Mouse (Mus musculus) cerebellum, postnatal 4 days (tissue): ENCODE data around the gene Grin2b.

Experiments used
- DNase-seq, 2 experiments: peaks; one replicate each; pipeline ENCODE4 v3.0.0; 2022; ENCODE audit warnings: low spot score in 2 of 2, mixed read lengths in 1 of 2

Gene Grin2b

GRCm38 (mm10) chr6:136100241-136100640, 73.1 kb downstream of the Grin2b start:
- DNase-seq, result no peak

- no peak for DNase-seq
These were observed 77.0 kb downstream of the Grin2b start for GRCm38 (mm10) chr6:136096269-136096668.

GRCm38 (mm10) chr6:136079991-136080734, 93.1 kb downstream of the Grin2b start:
- no peak for DNase-seq

GRCm38 (mm10) chr6:136072326-136073054, 100.8 kb downstream of the Grin2b start:
- DNase-seq, result no peak

- DNase-seq, result no peak
These were observed 103.2 kb downstream of the Grin2b start for GRCm38 (mm10) chr6:136070101-136070500.

GRCm38 (mm10) chr6:136053346-136053745, 120.0 kb downstream of the Grin2b start:
- no peak for DNase-seq

GRCm38 (mm10) chr6:136050346-136050745, 123.0 kb downstream of the Grin2b start:
- no peak for DNase-seq

GRCm38 (mm10) chr6:136048084-136048483, 125.2 kb downstream of the Grin2b start:
- DNase-seq, result no peak

GRCm38 (mm10) chr6:136046091-136046490, 127.2 kb downstream of the Grin2b start:
- no peak for DNase-seq

- DNase-seq, result no peak
These were observed 128.8 kb downstream of the Grin2b start for GRCm38 (mm10) chr6:136044461-136044860.

GRCm38 (mm10) chr6:136042375-136042774, 130.9 kb downstream of the Grin2b start:
- peak in 1 of 2 experiments; percentile 18 for DNase-seq

- DNase-seq, result no peak
These were observed 131.5 kb downstream of the Grin2b start for GRCm38 (mm10) chr6:136041821-136042220.

GRCm38 (mm10) chr6:136040931-136041330, 132.4 kb downstream of the Grin2b start:
- DNase-seq, result no peak

GRCm38 (mm10) chr6:136029235-136029939, 143.9 kb downstream of the Grin2b start:
- peak in 1 of 2 experiments; percentile 36 for DNase-seq

- no peak for DNase-seq
These were observed 146.4 kb downstream of the Grin2b start for GRCm38 (mm10) chr6:136026936-136027335.

- DNase-seq, result no peak
These were observed 147.5 kb downstream of the Grin2b start for GRCm38 (mm10) chr6:136025801-136026200.

GRCm38 (mm10) chr6:136020460-136020859, 152.9 kb downstream of the Grin2b start:
- DNase-seq, result no peak

- DNase-seq, result no peak
These were observed 154.3 kb downstream of the Grin2b start for GRCm38 (mm10) chr6:136018962-136019361.

- DNase-seq, result no peak
These were observed 159.5 kb downstream of the Grin2b start for GRCm38 (mm10) chr6:136013556-136014380.

- DNase-seq, result no peak
These were observed 161.8 kb downstream of the Grin2b start for GRCm38 (mm10) chr6:136011533-136011932.

- no peak for DNase-seq
These were observed 162.3 kb downstream of the Grin2b start for GRCm38 (mm10) chr6:136011038-136011311.
